Mouse (Mus musculus) heart, postnatal 0 days (tissue): Measurements from ENCODE around the gene Kif5c. TPM values are rescaled to one million over a fixed set of nuclear protein-coding genes. Genes with fewer than 3 reads are reported as not detected.

Experiments
- ATAC-seq: fragments of 200-750 bp; cut with Nextera tagmentation; 2 replicates; pipeline ENCODE4 v1.8.0; 2017; ENCODE audit warnings: low read depth, moderate number of reproducible peaks, moderate library complexity; ENCODE audit not compliant: insufficient read depth
- DNase-seq: peaks from one replicate; pipeline ENCODE4 v3.0.0-alpha.2; 2016; ENCODE audit warnings: low spot score
- H3K27ac ChIP-seq: fragments of 300-500 bp; sonication (generic); 2 replicates; pipeline ENCODE4 v1.5.1; 2014; ENCODE audit warnings: low read depth, mild to moderate bottlenecking
- H3K27me3 ChIP-seq: fragments of 300-500 bp; sonication (generic); 2 replicates; pipeline ENCODE4 v1.6.1; 2014; ENCODE audit warnings: low read length, mixed read lengths; ENCODE audit not compliant: control insufficient read depth, insufficient read depth
- H3K36me3 ChIP-seq: fragments of 300-500 bp; sonication (generic); replicated peaks from 2 replicates; pipeline ENCODE4 v1.6.1; 2014; ENCODE audit warnings: low read length, mixed read lengths; ENCODE audit not compliant: control insufficient read depth, insufficient read depth
- H3K4me1 ChIP-seq: fragments of 300-500 bp; sonication (generic); 2 replicates; pipeline ENCODE4 v1.6.1; 2014; ENCODE audit warnings: antibody characterized with exemption; ENCODE audit not compliant: control insufficient read depth, insufficient read depth
- H3K4me2 ChIP-seq: fragments of 300-500 bp; sonication (generic); 2 replicates; pipeline ENCODE4 v1.6.1; 2014; ENCODE audit warnings: low read depth, mild to moderate bottlenecking, low read length, moderate library complexity
- H3K4me3 ChIP-seq: fragments of 300-500 bp; sonication (generic); 2 replicates; pipeline ENCODE4 v1.5.1; 2014; ENCODE audit warnings: low read depth, low read length
- H3K9ac ChIP-seq: fragments of 300-500 bp; sonication (generic); replicated peaks from 2 replicates; pipeline ENCODE4 v1.6.1; 2014; ENCODE audit warnings: low read depth, low read length, mixed read lengths
- H3K9me3 ChIP-seq: fragments of 300-500 bp; sonication (generic); replicated peaks from 2 replicates; pipeline ENCODE4 v1.6.1; 2016; ENCODE audit warnings: low read length; ENCODE audit not compliant: control insufficient read depth
- CTCF ChIP-seq: IDR thresholded peaks from 2 replicates; pipeline ENCODE4 v1.5.1; 2016; ENCODE audit warnings: antibody characterized with exemption, control low read depth, low read depth
- EP300 ChIP-seq: IDR thresholded peaks from 2 replicates; pipeline ENCODE4 v1.6.1; 2016; ENCODE audit warnings: antibody characterized with exemption, low read depth
- WGBS: fragments of 180-500 bp; shearing (Covaris S2); extraction: QIAGEN DNeasy Blood & Tissue Kit; methylation state at CpG from one replicate; pipeline ENCODE4 v1.1.7; 2014; 5-methylcytosine and 5-hydroxymethylcytosine counted together
- polyA plus RNA-seq: library from polyadenylated mRNA; unstranded; fragments of >200 nt; fragmentation: Nextera tagmentation; extraction: Ambion mirVana; gene quantifications from 2 replicates; pipeline ENCODE4 v1.2.1, GENCODE M21; 2015
- total RNA-seq: library from RNA; depleted of rRNA; stranded (reverse); fragments of >200 nt; gene quantifications from 2 replicates; pipeline ENCODE4 v1.2.3, GENCODE M21; 2014; ENCODE audit warnings: low replicate concordance

Kif5c gene
- total and polyA plus RNA-seq, 2 experiments from 2014 or later, result 0.34 to 0.76 TPM

GRCm38 (mm10) chr2:49727686-49728085 is 108.6 kb downstream of the Kif5c start:
- H3K36me3 ChIP-seq, result no peaks in the 10 kb centered on the region
- DNase-seq (no peak), ATAC-seq (no peak)
- 59% methylated on average over 4 of the region's 4 CpGs for WGBS
- peak overlapping the region; percentile 30; the same call in 1 of the 2 replicates for H3K4me2 ChIP-seq
- H3K9me3 ChIP-seq, result no peaks in the 10 kb centered on the region
- TF ChIP-seq CTCF, result no peak
- TF ChIP-seq EP300, result no peak
- H3K27ac ChIP-seq, result 0 out of 2 replicates have a peak overlapping the region, but pooled peaks have one; percentile 38
- H3K27me3 ChIP-seq, result no peaks in the 10 kb centered on the region
- no peak overlapping the region for H3K4me3 ChIP-seq
- no peaks in the 10 kb centered on the region for H3K4me1 ChIP-seq
- no peak overlapping the region for H3K9ac ChIP-seq

- Histone ChIP-seq H3K9me3 (no peaks in the 10 kb centered on the region), H3K36me3 (no peaks in the 10 kb centered on the region), H3K4me2 (no peak overlapping the region), H3K9ac (no peak overlapping the region), H3K4me1 (no peaks in the 10 kb centered on the region), H3K27me3 (no peaks in the 10 kb centered on the region), H3K27ac (no peak overlapping the region), H3K4me3 (no peak overlapping the region)
- TF ChIP-seq CTCF, result no peak
- no peak for TF ChIP-seq EP300
- 80% methylated on average over 10 of the region's 10 CpGs for WGBS
- ATAC-seq (no peak), DNase-seq (no peak)
These were observed 110.0 kb downstream of the Kif5c start for GRCm38 (mm10) chr2:49728896-49729610.

- no peak for ATAC-seq
- WGBS, result 77% methylated on average over 2 of the region's 2 CpGs
These were observed 110.5 kb downstream of the Kif5c start for GRCm38 (mm10) chr2:49729611-49729969.

GRCm38 (mm10) chr2:49730183-49730582 is 111.1 kb downstream of the Kif5c start:
- Histone ChIP-seq H3K4me3 (no peak overlapping the region), H3K36me3 (no peaks in the 10 kb centered on the region), H3K4me2 (peak overlapping the region; percentile 5; the same call in 1 of the 2 replicates), H3K4me1 (no peaks in the 10 kb centered on the region), H3K27me3 (no peaks in the 10 kb centered on the region), H3K9me3 (no peaks in the 10 kb centered on the region), H3K27ac (no peak overlapping the region), H3K9ac (no peak overlapping the region)
- DNase-seq, result peak; percentile 21
- 32% methylated on average over 5 of the region's 5 CpGs for WGBS
- TF ChIP-seq CTCF (no peak), EP300 (no peak)
- ATAC-seq, result no peak

More at GRCm38 (mm10) chr2:49729611-49729969, 110.5 kb downstream of the Kif5c start:
- TF ChIP-seq CTCF, result no peak
- no peak for TF ChIP-seq EP300
- H3K36me3 ChIP-seq, result no peaks in the 10 kb centered on the region
- H3K9ac ChIP-seq, result no peak overlapping the region
- H3K4me1 ChIP-seq, result no peaks in the 10 kb centered on the region
- H3K9me3 ChIP-seq, result no peaks in the 10 kb centered on the region
- no peak overlapping the region; the same call in 1 of the 2 replicates for H3K4me2 ChIP-seq
- no peak for DNase-seq
- H3K27me3 ChIP-seq, result no peaks in the 10 kb centered on the region
- H3K27ac ChIP-seq, result no peak overlapping the region
- no peak overlapping the region for H3K4me3 ChIP-seq

- TF ChIP-seq CTCF (no peak), EP300 (no peak)
- WGBS, result 72% methylated on average over 11 of the region's 11 CpGs
These were observed 113.9 kb downstream of the Kif5c start for GRCm38 (mm10) chr2:49732745-49733655.

More at GRCm38 (mm10) chr2:49732745-49733655, 113.9 kb downstream of the Kif5c start:
- no peaks in the 10 kb centered on the region for H3K27me3 ChIP-seq
- H3K4me2 ChIP-seq, result peak overlapping the region; percentile 52; the same call in 1 of the 2 replicates
- H3K36me3 ChIP-seq, result no peaks in the 10 kb centered on the region
- H3K27ac ChIP-seq, result no peak overlapping the region
- H3K4me1 ChIP-seq, result no peaks in the 10 kb centered on the region
- DNase-seq (no peak), ATAC-seq (no peak)
- H3K9ac ChIP-seq, result no peak overlapping the region; the same call in 1 of the 2 replicates
- no peaks in the 10 kb centered on the region for H3K9me3 ChIP-seq
- no peak overlapping the region; the same call in 1 of the 2 replicates for H3K4me3 ChIP-seq
